Mouse (Mus musculus) lung, adult 2 months (tissue): ENCODE data around the gene Mob3b.
"Not testable (repeated sequence)": the region's sequence is repeated elsewhere in the genome, so short reads cannot be mapped to it uniquely, and the experiment has no call there.

Experiments used
- CTCF ChIP-seq: fragments of 200-500 bp; IDR thresholded peaks from 2 replicates; pipeline ENCODE4 v1.5.1; 2011; ENCODE audit warnings: mild to moderate bottlenecking, low read length, control low read depth; ENCODE audit not compliant: insufficient read depth
- POLR2A ChIP-seq: fragments of 200-500 bp; IDR thresholded peaks from 2 replicates; pipeline ENCODE4 v1.6.1; 2011; ENCODE audit warnings: low read depth, mild to moderate bottlenecking, control low read depth, low read length, borderline replicate concordance; ENCODE audit errors: extremely low read depth

GRCm38 (mm10) chr4:34901582-34901981, 255.7 kb downstream of the Mob3b start:
- not testable (repeated sequence) for TF ChIP-seq CTCF, POLR2A
